Mouse (Mus musculus) heart, postnatal 25 days (tissue): ENCODE data around the gene Gm7579. TPM values are rescaled to one million over a fixed set of nuclear protein-coding genes. Genes with fewer than 3 reads are reported as not detected.

Source experiments
- total RNA-seq, 2 experiments: library from RNA; stranded (reverse); gene quantifications; 2 replicates each; pipeline ENCODE4 v1.2.3; 2021

Gm7579 gene
- total RNA-seq, 2 experiments from 2014 or later = not detected

Other genes starting within 250 kb of the Gm7579 start
- gene Mob2, start 150.8 kb upstream of the Gm7579 start, total RNA-seq = 10 to 100 TPM; 40.2 to 40.7 TPM
- 10 to 100 TPM; 39.7 to 53.5 TPM for gene Dusp8, start 116.0 kb upstream of the Gm7579 start, total RNA-seq
- gene Gm45618, start 91.1 kb upstream of the Gm7579 start, total RNA-seq = not detected
- not detected for gene Gm39115, start 75.8 kb upstream of the Gm7579 start, total RNA-seq
- gene Gm45337, start 67.3 kb upstream of the Gm7579 start, total RNA-seq = not detected
- not detected for gene Gm29735, start 54.7 kb upstream of the Gm7579 start, total RNA-seq
- not detected for gene Gm4553, start 46.1 kb upstream of the Gm7579 start, total RNA-seq
- gene Krtap5-2, start 35.9 kb upstream of the Gm7579 start, total RNA-seq = not detected
- not detected for gene Gm10153, start 21.5 kb upstream of the Gm7579 start, total RNA-seq
- gene Krtap5-3, start 10.5 kb upstream of the Gm7579 start, total RNA-seq = not detected
- not detected for gene Krtap5-5, start 18.1 kb downstream of the Gm7579 start, total RNA-seq
- gene Gm40460, start 29.2 kb downstream of the Gm7579 start, total RNA-seq = not detected
- not detected for gene Gm2431, start 46.5 kb downstream of the Gm7579 start, total RNA-seq
- gene Gm4559, start 62.5 kb downstream of the Gm7579 start, total RNA-seq = not detected
- gene Krtap5-1, start 85.3 kb downstream of the Gm7579 start, total RNA-seq = not detected
- gene Krtap5-4, start 91.7 kb downstream of the Gm7579 start, total RNA-seq = not detected
- 1 to 10 TPM; 1.8 to 2.0 TPM for gene Ifitm10, start 161.9 kb downstream of the Gm7579 start, total RNA-seq
- 1 to 10 TPM; 3.0 to 4.1 TPM for gene Gm49369, start 170.8 kb downstream of the Gm7579 start, total RNA-seq
- gene Ctsd, start 176.2 kb downstream of the Gm7579 start, total RNA-seq = 100 to 1,000 TPM; 692 to 727 TPM
- not detected for gene Syt8, start 223.0 kb downstream of the Gm7579 start, total RNA-seq
- 1 to 10 TPM; 4.4 to 7.1 TPM for gene Tnni2, start 229.9 kb downstream of the Gm7579 start, total RNA-seq
- 10 to 100 TPM; 43.7 to 48.1 TPM for gene Lsp1, start 248.9 kb downstream of the Gm7579 start, total RNA-seq